ENCODE assay signal across 19 mouse cellular contexts in the genomic region with DNA sequence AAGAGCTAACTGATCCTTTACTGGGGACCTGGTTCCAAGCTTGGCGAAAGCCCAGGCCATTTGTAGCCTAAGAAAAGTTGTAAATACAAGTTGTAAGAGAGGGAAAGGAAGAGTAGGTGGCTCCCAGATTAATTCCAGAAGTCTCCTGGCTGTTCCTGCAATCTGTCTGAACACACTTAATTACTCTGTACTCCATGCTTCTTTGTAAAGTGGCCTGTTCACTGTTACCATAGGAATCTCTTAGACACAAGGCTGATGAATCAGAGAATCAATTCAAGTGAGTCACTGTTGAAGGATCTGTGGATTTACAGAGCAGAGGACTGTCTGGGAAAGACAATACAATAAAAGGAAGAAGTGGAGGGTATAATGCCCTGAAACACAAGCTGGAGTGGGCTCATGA.
DNase-seq lines count a peak whose midpoint lies in the region.
"Had no signal": no experiment of that assay in that cellular context is flagged by ENCODE, and none has a peak within 500 bp of the region (broad histone marks: within the 10 kb centered on the region; RNA-seq: fewer than 3 reads in every experiment).

No protein-coding gene starts in this region.

- peak; percentile 18 to 56 for DNase-seq in layer of hippocampus, adult 18-20 months (ENCODE audit: low spot score in 2 of 2)
- no peak for DNase-seq in layer of hippocampus, postnatal 36 days
- DNase-seq in 3T3-L1 (ENCODE audit: low read depth, low spot score) = peak; percentile 3
- peak; percentile 69 for DNase-seq in brain, adult 2 months (ENCODE audit: low read depth, low spot score)
- DNase-seq in layer of hippocampus, adult 9-11 months = peak; percentile 55
- no peak for DNase-seq in gastrocnemius, postnatal 36 days
- no peak for DNase-seq in thymus, adult 18-20 months
- DNase-seq: adrenal gland, postnatal 10 days; cerebellum, adult 11 months; cerebellum, adult 9-10 months; embryo, embryonic 11 days; gastrocnemius, postnatal 25 days; heart, adult 18-20 months; heart, postnatal 10 days; kidney, adult 2 months; kidney, postnatal 4 days; liver, postnatal 0 days; lung, postnatal 36 days; thymus, postnatal 4 days had no signal

- intact Hi-C loops in gastrocnemius, postnatal 36 days (cut with DNase I) = no loop called here

Comparison
In these comparisons a context has a peak if more than half of its experiments do, and no peak if none do; other contexts are left out.
1. DNase-seq: peak in layer of hippocampus, adult 18-20 months (2 of 2), 3T3-L1 (single experiment), brain, adult 2 months (single experiment) and layer of hippocampus, adult 9-11 months (single experiment); none in layer of hippocampus, postnatal 36 days (0 of 2), gastrocnemius, postnatal 36 days (0 of 2) and thymus, adult 18-20 months (0 of 2).